12 mouse cellular contexts compared by ENCODE assay signal in the genomic region with DNA sequence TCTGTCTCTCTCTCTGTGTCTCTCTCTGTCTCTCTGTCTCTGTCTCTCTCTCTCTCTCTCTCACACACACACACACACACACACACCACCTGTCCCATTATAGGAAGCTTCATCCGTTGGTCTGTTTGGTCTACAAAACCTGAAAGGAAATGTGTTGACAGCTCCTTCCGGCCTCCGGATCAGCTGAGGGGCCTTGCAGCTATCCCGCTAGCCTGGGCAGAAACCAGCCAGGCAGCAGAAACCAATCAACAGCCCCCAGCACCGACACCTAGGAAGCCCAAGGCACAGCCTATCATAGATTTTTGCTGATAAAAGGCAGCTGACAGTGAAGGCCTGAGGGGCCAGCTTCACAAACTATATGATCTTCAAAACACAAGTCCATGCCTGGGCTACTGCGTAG. TPM values are rescaled to one million over a fixed set of nuclear protein-coding genes. Genes with fewer than 3 reads are reported as not detected.
DNase-seq lines count a peak whose midpoint lies in the region; TF ChIP-seq lines count a peak whose summit lies in the region.
"Had no signal": no experiment of that assay in that cellular context is flagged by ENCODE, and none has a peak within 500 bp of the region (broad histone marks: within the 10 kb centered on the region; RNA-seq: fewer than 3 reads in every experiment).

No protein-coding gene starts in this region.

- no peak overlapping the region for H3K27ac ChIP-seq in heart, adult 2 months
- H3K27ac ChIP-seq in spleen, adult 2 months (ENCODE audit: insufficient read depth, low read length): peak overlapping the region; percentile 80
- H3K27ac ChIP-seq: limb, embryonic 12.5 days had no signal

- no peaks in the 10 kb centered on the region for H3K4me1 ChIP-seq in heart, adult 2 months (ENCODE audit: control insufficient read depth, insufficient read depth, low read length)
- H3K4me1 ChIP-seq in spleen, adult 2 months (ENCODE audit: control insufficient read depth, insufficient read depth, insufficient read length): peaks cover 27% of the 10 kb centered on the region; the same call in 1 of the 2 replicates
- H3K4me1 ChIP-seq: limb, embryonic 12.5 days had no signal

- H3K9ac ChIP-seq in heart, adult 2 months (ENCODE audit: low read depth, low read length): no peak overlapping the region
- H3K9ac ChIP-seq: limb, embryonic 12.5 days had no signal

- no peaks in the 10 kb centered on the region for H3K79me2 ChIP-seq in heart, adult 2 months (replicated peaks; ENCODE audit: control insufficient read depth, insufficient read depth, low read length)

- no peak for TF ChIP-seq EP300 in heart, adult 2 months (IDR thresholded peaks at IDR 0.05; ENCODE audit: insufficient read depth, low read depth, low read length)

- 32% methylated on average over 6 of the region's 6 CpGs for WGBS in heart, adult 2 months
- 14% methylated on average over 6 of the region's 6 CpGs for WGBS in spleen, adult 2 months

- no peak for TF ChIP-seq POLR2A in heart, adult 2 months (IDR thresholded peaks at IDR 0.05; ENCODE audit: insufficient read depth, low read depth, low read length)
- TF ChIP-seq POLR2A in spleen, adult 2 months (IDR thresholded peaks at IDR 0.05; ENCODE audit: low read depth, low read length): no peak

- intact Hi-C loops in heart, adult 2 months (cut with DNase I): no loop called here

- peak; percentile 79 for DNase-seq in heart, adult 11 months
- DNase-seq in heart, adult 2 months: no peak
- DNase-seq in 416B (ENCODE audit: low read depth) (peak; percentile 97), liver (peak; percentile 43)
- peak in 1 of 2 experiments; percentile 36 for DNase-seq in spleen, adult 2 months (ENCODE audit: low read depth in 1 of 2, low spot score in 2 of 2)
- DNase-seq in ovary, postnatal 14 days (ENCODE audit: low spot score): no peak
- no peak for DNase-seq in left cerebral cortex, adult 11 months (ENCODE audit: low spot score)
- no peak for DNase-seq in frontal cortex, postnatal 10 days (ENCODE audit: low spot score in 2 of 2)
- DNase-seq: cerebellum, adult 9-11 months; layer of hippocampus, adult 9-11 months had no signal

- no peaks in the 10 kb centered on the region for H3K27me3 ChIP-seq in heart, adult 2 months (ENCODE audit: control insufficient read depth, insufficient read depth, low read length)
- no peaks in the 10 kb centered on the region for H3K27me3 ChIP-seq in spleen, adult 2 months (ENCODE audit: control insufficient read depth, insufficient read depth, low read length)
- H3K27me3 ChIP-seq: Patski had no signal

- no peak for TF ChIP-seq CTCF in heart, adult 2 months (IDR thresholded peaks at IDR 0.05)
- no peak for TF ChIP-seq CTCF in spleen, adult 2 months (IDR thresholded peaks at IDR 0.05; ENCODE audit: extremely low read depth, insufficient read depth, insufficient read length, insufficient replicate concordance)

- no peak overlapping the region for H3K4me3 ChIP-seq in heart, adult 2 months
- H3K4me3 ChIP-seq in spleen, adult 2 months (ENCODE audit: extremely low read depth, insufficient read depth, insufficient read length): no peak overlapping the region
- H3K4me3 ChIP-seq: limb, embryonic 12.5 days had no signal

- no peaks in the 10 kb centered on the region for H3K36me3 ChIP-seq in heart, adult 2 months (ENCODE audit: control insufficient read depth, insufficient read depth, low read length)
- no peaks in the 10 kb centered on the region for H3K36me3 ChIP-seq in spleen, adult 2 months (ENCODE audit: control insufficient read depth, insufficient read depth, low read length)
- H3K36me3 ChIP-seq: limb, embryonic 12.5 days had no signal

RNA-seq across cellular contexts. Expression of gene Susd1, which starts 7.1 kb away (rescaled TPM):
- 1 to 10 TPM; 1.5 to 1.6 TPM for total RNA-seq in heart, adult 2 months (2021)
- 2.3 and 3.4 TPM in 2 replicates for polyA plus RNA-seq in heart, adult 2 months (2012; rRNA removed)
- 23.3 and 25.4 TPM in 2 replicates for polyA plus RNA-seq in spleen, adult 2 months (2012; rRNA removed)

Comparison
In these comparisons a context has a peak if more than half of its experiments do, and no peak if none do; other contexts are left out.
1. DNase-seq: peak in heart, adult 11 months (single experiment), 416B (single experiment) and liver (single experiment); none in heart, adult 2 months (0 of 2), ovary, postnatal 14 days (single experiment), left cerebral cortex, adult 11 months (single experiment) and frontal cortex, postnatal 10 days (0 of 2).